Mouse (Mus musculus): ENCODE measurements around the gene Ifnar1.
"Not testable (repeated sequence)": the region's sequence is repeated elsewhere in the genome, so short reads cannot be mapped to it uniquely, and the experiment has no call there.

Ifnar1 gene

GRCm38 (mm10) chr16:91506396-91506795, 21.4 kb downstream of the Ifnar1 start:
- DNase-seq: no peak

- DNase-seq: peak; percentile 86
Observed at GRCm38 (mm10) chr16:91512161-91512787, 27.2 kb downstream of the Ifnar1 start.

- no peak for DNase-seq
Observed at GRCm38 (mm10) chr16:91513099-91513498, 28.1 kb downstream of the Ifnar1 start.

- DNase-seq: no peak
Observed at GRCm38 (mm10) chr16:91517020-91517419, 32.0 kb downstream of the Ifnar1 start.

- DNase-seq: no peak
Observed at GRCm38 (mm10) chr16:91522040-91522439, 37.0 kb downstream of the Ifnar1 start.

- DNase-seq: no peak
Observed at GRCm38 (mm10) chr16:91522479-91523309, 37.7 kb downstream of the Ifnar1 start.

- no peak for DNase-seq
Observed at GRCm38 (mm10) chr16:91524206-91524605, 39.2 kb downstream of the Ifnar1 start.

- DNase-seq: no peak
Observed at GRCm38 (mm10) chr16:91526274-91526673, 41.2 kb downstream of the Ifnar1 start.

- DNase-seq: no peak
Observed at GRCm38 (mm10) chr16:91527051-91527450, 42.0 kb downstream of the Ifnar1 start.

- no peak for DNase-seq
Observed at GRCm38 (mm10) chr16:91527500-91527899, 42.5 kb downstream of the Ifnar1 start.

GRCm38 (mm10) chr16:91528578-91528977, 43.5 kb downstream of the Ifnar1 start:
- DNase-seq: no peak

GRCm38 (mm10) chr16:91530830-91531229, 45.8 kb downstream of the Ifnar1 start:
- DNase-seq: not testable (repeated sequence)

- DNase-seq: no peak
Observed at GRCm38 (mm10) chr16:91531856-91532255, 46.8 kb downstream of the Ifnar1 start.

- no peak for DNase-seq
Observed at GRCm38 (mm10) chr16:91532429-91532828, 47.4 kb downstream of the Ifnar1 start.

- peak; percentile 60 for DNase-seq
Observed at GRCm38 (mm10) chr16:91533097-91534001, 48.3 kb downstream of the Ifnar1 start.

GRCm38 (mm10) chr16:91534477-91534876, 49.4 kb downstream of the Ifnar1 start:
- no peak for DNase-seq

- no peak for DNase-seq
Observed at GRCm38 (mm10) chr16:91534888-91535287, 49.9 kb downstream of the Ifnar1 start.

- DNase-seq: no peak
Observed at GRCm38 (mm10) chr16:91536372-91536771, 51.3 kb downstream of the Ifnar1 start.

- DNase-seq: no peak
Observed at GRCm38 (mm10) chr16:91537065-91537464, 52.0 kb downstream of the Ifnar1 start.

GRCm38 (mm10) chr16:91538051-91538450, 53.0 kb downstream of the Ifnar1 start:
- no peak for DNase-seq

- peak; percentile 45 for DNase-seq
Observed at GRCm38 (mm10) chr16:91538513-91538912, 53.5 kb downstream of the Ifnar1 start.

GRCm38 (mm10) chr16:91541573-91542081, 56.6 kb downstream of the Ifnar1 start:
- DNase-seq: peak; percentile 77

- no peak for DNase-seq
Observed at GRCm38 (mm10) chr16:91543619-91544018, 58.6 kb downstream of the Ifnar1 start.
